Mouse (Mus musculus): ENCODE data around the gene Slc12a1. TPM values are rescaled to one million over a fixed set of nuclear protein-coding genes. Genes with fewer than 3 reads are reported as not detected.
A peak's percentile ranks its signal among the peaks of the same experiment; 100 is the strongest.

Slc12a1 gene
- polyA plus RNA-seq, 1 experiment, result not detected

- no peaks in the 10 kb centered on the region for H3K36me3 ChIP-seq (replicated peaks; ENCODE audit: low read length)
- peaks cover 7% of the 10 kb centered on the region for H3K27me3 ChIP-seq (replicated peaks)
- TF ChIP-seq GATA1 (IDR thresholded peaks at IDR 0.05; ENCODE audit: borderline replicate concordance, low read length), result no peak
- TF ChIP-seq FLI1 (IDR thresholded peaks at IDR 0.05; ENCODE audit: low read length), result no peak
Observed at GRCm38 (mm10) chr2:125192905-125193304, 40.6 kb downstream of the Slc12a1 start.

GRCm38 (mm10) chr2:125196771-125197170, 44.5 kb downstream of the Slc12a1 start:
- Histone ChIP-seq H3K9me3 (peaks cover 9% of the 10 kb centered on the region), H3K4me1 (peaks cover 5% of the 10 kb centered on the region; the same call in 1 of the 2 replicates), H3K4me3 (replicated peaks) (no peak overlapping the region), H3K36me3 (replicated peaks; ENCODE audit: low read length) (no peaks in the 10 kb centered on the region), H3K27me3 (replicated peaks) (peaks cover 6% of the 10 kb centered on the region)
- TF ChIP-seq FLI1 (IDR thresholded peaks at IDR 0.05; ENCODE audit: low read length), result no peak
- TF ChIP-seq GATA1 (IDR thresholded peaks at IDR 0.05; ENCODE audit: borderline replicate concordance, low read length), result no peak

More at GRCm38 (mm10) chr2:125192905-125193304, 40.6 kb downstream of the Slc12a1 start:
- H3K9me3 ChIP-seq, result peaks cover 11% of the 10 kb centered on the region
- H3K4me3 ChIP-seq (replicated peaks), result peak overlapping the region; percentile 44
- peaks cover 5% of the 10 kb centered on the region; the same call in 1 of the 2 replicates for H3K4me1 ChIP-seq

GRCm38 (mm10) chr2:125208894-125209596, 56.7 kb downstream of the Slc12a1 start:
- H3K4me1 ChIP-seq, result no peaks in the 10 kb centered on the region
- no peak overlapping the region for H3K4me3 ChIP-seq (replicated peaks)
- no peak for TF ChIP-seq GATA1 (IDR thresholded peaks at IDR 0.05; ENCODE audit: borderline replicate concordance, low read length)
- no peak for TF ChIP-seq FLI1 (IDR thresholded peaks at IDR 0.05; ENCODE audit: low read length)
- H3K36me3 ChIP-seq (replicated peaks; ENCODE audit: low read length), result no peaks in the 10 kb centered on the region
- H3K27me3 ChIP-seq (replicated peaks), result no peaks in the 10 kb centered on the region
- 0 out of 2 replicates have a peak, but pooled peaks cover 6% of the 10 kb centered on the region for H3K9me3 ChIP-seq

- TF ChIP-seq FLI1 (IDR thresholded peaks at IDR 0.05; ENCODE audit: low read length), result no peak
- no peak for TF ChIP-seq GATA1 (IDR thresholded peaks at IDR 0.05; ENCODE audit: borderline replicate concordance, low read length)
- 0 out of 2 replicates have a peak, but pooled peaks cover 6% of the 10 kb centered on the region for H3K9me3 ChIP-seq
- no peak overlapping the region for H3K4me3 ChIP-seq (replicated peaks)
- no peaks in the 10 kb centered on the region for H3K36me3 ChIP-seq (replicated peaks; ENCODE audit: low read length)
- H3K27me3 ChIP-seq (replicated peaks), result no peaks in the 10 kb centered on the region
- no peaks in the 10 kb centered on the region for H3K4me1 ChIP-seq
Observed at GRCm38 (mm10) chr2:125211831-125212510, 59.7 kb downstream of the Slc12a1 start.

GRCm38 (mm10) chr2:125214592-125214991, 62.3 kb downstream of the Slc12a1 start:
- Histone ChIP-seq H3K27me3 (replicated peaks) (no peaks in the 10 kb centered on the region), H3K4me1 (no peaks in the 10 kb centered on the region), H3K36me3 (replicated peaks; ENCODE audit: low read length) (no peaks in the 10 kb centered on the region), H3K4me3 (replicated peaks) (no peak overlapping the region), H3K9me3 (no peaks in the 10 kb centered on the region)
- TF ChIP-seq FLI1 (IDR thresholded peaks at IDR 0.05; ENCODE audit: low read length), result no peak
- no peak for TF ChIP-seq GATA1 (IDR thresholded peaks at IDR 0.05; ENCODE audit: borderline replicate concordance, low read length)

- no peaks in the 10 kb centered on the region for H3K27me3 ChIP-seq (replicated peaks)
- TF ChIP-seq FLI1 (IDR thresholded peaks at IDR 0.05; ENCODE audit: low read length) (no peak), GATA1 (IDR thresholded peaks at IDR 0.05; ENCODE audit: borderline replicate concordance, low read length) (no peak)
- H3K4me3 ChIP-seq (replicated peaks), result no peak overlapping the region
- no peaks in the 10 kb centered on the region for H3K36me3 ChIP-seq (replicated peaks; ENCODE audit: low read length)
- peaks cover 4% of the 10 kb centered on the region; the same call in 1 of the 2 replicates for H3K4me1 ChIP-seq
- H3K9me3 ChIP-seq, result no peaks in the 10 kb centered on the region
Observed at GRCm38 (mm10) chr2:125217286-125217685, 65.0 kb downstream of the Slc12a1 start.

GRCm38 (mm10) chr2:125218566-125218965, 66.3 kb downstream of the Slc12a1 start:
- peaks cover 4% of the 10 kb centered on the region; the same call in 1 of the 2 replicates for H3K4me1 ChIP-seq
- no peaks in the 10 kb centered on the region for H3K9me3 ChIP-seq
- peaks cover 2% of the 10 kb centered on the region for H3K27me3 ChIP-seq (replicated peaks)
- H3K36me3 ChIP-seq (replicated peaks; ENCODE audit: low read length), result no peaks in the 10 kb centered on the region
- no peak for TF ChIP-seq FLI1 (IDR thresholded peaks at IDR 0.05; ENCODE audit: low read length)
- TF ChIP-seq GATA1 (IDR thresholded peaks at IDR 0.05; ENCODE audit: borderline replicate concordance, low read length), result no peak
- H3K4me3 ChIP-seq (replicated peaks), result no peak overlapping the region

GRCm38 (mm10) chr2:125219268-125219667, 67.0 kb downstream of the Slc12a1 start:
- no peaks in the 10 kb centered on the region for H3K36me3 ChIP-seq (replicated peaks; ENCODE audit: low read length)
- peaks cover 4% of the 10 kb centered on the region; the same call in 1 of the 2 replicates for H3K4me1 ChIP-seq
- H3K27me3 ChIP-seq (replicated peaks), result peaks cover 2% of the 10 kb centered on the region
- no peaks in the 10 kb centered on the region for H3K9me3 ChIP-seq
- TF ChIP-seq GATA1 (IDR thresholded peaks at IDR 0.05; ENCODE audit: borderline replicate concordance, low read length), result no peak
- TF ChIP-seq FLI1 (IDR thresholded peaks at IDR 0.05; ENCODE audit: low read length), result no peak
- no peak overlapping the region for H3K4me3 ChIP-seq (replicated peaks)

GRCm38 (mm10) chr2:125221673-125222072, 69.4 kb downstream of the Slc12a1 start:
- Histone ChIP-seq H3K9me3 (no peaks in the 10 kb centered on the region), H3K4me3 (replicated peaks) (no peak overlapping the region), H3K4me1 (peaks cover 4% of the 10 kb centered on the region; the same call in 1 of the 2 replicates), H3K27me3 (replicated peaks) (peaks cover 2% of the 10 kb centered on the region), H3K36me3 (replicated peaks; ENCODE audit: low read length) (no peaks in the 10 kb centered on the region)
- TF ChIP-seq GATA1 (IDR thresholded peaks at IDR 0.05; ENCODE audit: borderline replicate concordance, low read length), result no peak
- TF ChIP-seq FLI1 (IDR thresholded peaks at IDR 0.05; ENCODE audit: low read length), result no peak

All from megakaryocyte, embryonic 14.5 days (primary cell).